ENCODE assay signal across 9 mouse cellular contexts in genomic region chr6:116774954-116775675, GRCm38 (mm10). TPM values are rescaled to one million over a fixed set of nuclear protein-coding genes. Genes with fewer than 3 reads are reported as not detected.
DNase-seq lines count a peak whose midpoint lies in the region; ATAC-seq and TF ChIP-seq lines count a peak whose summit lies in the region.
"Had no signal": no experiment of that assay in that cellular context is flagged by ENCODE, and none has a peak within 500 bp of the region (broad histone marks: within the 10 kb centered on the region; RNA-seq: fewer than 3 reads in every experiment).

No protein-coding gene starts in this region.

- no peaks in the 10 kb centered on the region for H3K4me1 ChIP-seq in heart, embryonic 12.5 days (replicated peaks)
- no peaks in the 10 kb centered on the region for H3K4me1 ChIP-seq in testis, adult 2 months (ENCODE audit: control insufficient read depth, insufficient read depth, low read length)
- H3K4me1 ChIP-seq: neural tube, embryonic 12.5 days had no signal

- H3K4me3 ChIP-seq in heart, embryonic 12.5 days, result no peak overlapping the region
- H3K4me3 ChIP-seq in testis, adult 2 months (ENCODE audit: control insufficient read depth, low read depth, low read length), result no peak overlapping the region
- H3K4me3 ChIP-seq: neural tube, embryonic 12.5 days had no signal

- no peaks in the 10 kb centered on the region for H3K27me3 ChIP-seq in heart, embryonic 12.5 days (replicated peaks)
- no peaks in the 10 kb centered on the region for H3K27me3 ChIP-seq in testis, adult 2 months (ENCODE audit: control insufficient read depth, insufficient read depth, low read length)
- H3K27me3 ChIP-seq: neural tube, embryonic 12.5 days had no signal

- no peak for TF ChIP-seq POLR2A in testis, adult 2 months (IDR thresholded peaks at IDR 0.05; ENCODE audit: control insufficient read depth, low read depth, low read length)

- DNase-seq in heart, adult 8-10 months (ENCODE audit: low spot score), result peak; percentile 27
- no peak for DNase-seq in testis, postnatal 14 days (ENCODE audit: low spot score)
- DNase-seq in embryo, embryonic 10 days (ENCODE audit: low spot score), result peak; percentile 76
- peak; percentile 76 to 78 for DNase-seq in kidney, postnatal 4 days
- DNase-seq in retina, postnatal 1 day, result peak; percentile 54
- no peak for DNase-seq in right cerebral cortex, postnatal 36 days (ENCODE audit: low spot score in 2 of 2)

- no peak overlapping the region for H3K4me2 ChIP-seq in heart, embryonic 12.5 days
- H3K4me2 ChIP-seq: neural tube, embryonic 12.5 days had no signal

- no peaks in the 10 kb centered on the region for H3K36me3 ChIP-seq in heart, embryonic 12.5 days
- H3K36me3 ChIP-seq in testis, adult 2 months (ENCODE audit: control insufficient read depth, insufficient read depth, low read length), result no peaks in the 10 kb centered on the region
- H3K36me3 ChIP-seq: neural tube, embryonic 12.5 days had no signal

- no peaks in the 10 kb centered on the region for H3K9me3 ChIP-seq in heart, embryonic 12.5 days (replicated peaks)
- H3K9me3 ChIP-seq: neural tube, embryonic 12.5 days had no signal

- TF ChIP-seq CTCF in testis, adult 2 months (IDR thresholded peaks at IDR 0.05; ENCODE audit: control insufficient read depth, insufficient read depth, insufficient replicate concordance, low read depth, low read length), result peak; percentile 68

- H3K27ac ChIP-seq in heart, embryonic 12.5 days (ENCODE audit: poor library complexity, severe bottlenecking), result no peak overlapping the region
- no peak overlapping the region for H3K27ac ChIP-seq in testis, adult 2 months (ENCODE audit: control insufficient read depth, insufficient read depth, low read depth, low read length)
- H3K27ac ChIP-seq: neural tube, embryonic 12.5 days had no signal

- no peak overlapping the region for H3K9ac ChIP-seq in heart, embryonic 12.5 days
- H3K9ac ChIP-seq: neural tube, embryonic 12.5 days had no signal

- 72% methylated on average over 12 of the region's 12 CpGs for WGBS in heart, embryonic 12.5 days

- no peak for ATAC-seq in heart, embryonic 12.5 days (ENCODE audit: insufficient number of reproducible peaks, low FRiP score)

RNA-seq across cellular contexts. Expression of gene Tmem72, which starts 58.4 kb away (rescaled TPM):
- total RNA-seq in heart, adult 8-10 months (2022), result under 1 TPM in 3 of 4 experiments, not detected in 1; 0.03 TPM
- 0.06 and 0.08 TPM in 2 replicates for polyA plus RNA-seq in heart, embryonic 12.5 days (2016; fragmentation: Nextera tagmentation; extraction: Ambion mirVana)
- 0.02 and 0.04 TPM in 2 replicates for polyA plus RNA-seq in testis, adult 2 months (2012; rRNA removed)

Comparison
In these comparisons a context has a peak if more than half of its experiments do, and no peak if none do; other contexts are left out.
1. DNase-seq: peak in heart, adult 8-10 months (single experiment), embryo, embryonic 10 days (single experiment), kidney, postnatal 4 days (2 of 2) and retina, postnatal 1 day (single experiment); none in testis, postnatal 14 days (single experiment) and right cerebral cortex, postnatal 36 days (0 of 2).